Mouse (Mus musculus) testis, adult 2 months (tissue): ENCODE data around the gene Pitpna. TPM values are rescaled to one million over a fixed set of nuclear protein-coding genes. Genes with fewer than 3 reads are reported as not detected.

Experiments
- H3K27ac ChIP-seq: fragments of 200-500 bp; 2 replicates; pipeline ENCODE4 v1.5.1; 2012; ENCODE audit warnings: low read depth, low read length; ENCODE audit not compliant: control insufficient read depth, insufficient read depth
- H3K27me3 ChIP-seq: fragments of 200-500 bp; 2 replicates; pipeline ENCODE4 v1.6.1; 2012; ENCODE audit warnings: mild to moderate bottlenecking, low read length, moderate library complexity; ENCODE audit not compliant: control insufficient read depth, insufficient read depth
- H3K36me3 ChIP-seq: fragments of 200-500 bp; 2 replicates; pipeline ENCODE4 v1.6.1; 2012; ENCODE audit warnings: mild to moderate bottlenecking, low read length; ENCODE audit not compliant: control insufficient read depth, insufficient read depth
- H3K4me1 ChIP-seq: fragments of 200-500 bp; 2 replicates; pipeline ENCODE4 v1.6.1; 2012; ENCODE audit warnings: low read length; ENCODE audit not compliant: control insufficient read depth, insufficient read depth
- H3K4me3 ChIP-seq: fragments of 200-500 bp; 2 replicates; pipeline ENCODE4 v1.5.1; 2012; ENCODE audit warnings: low read depth, mild to moderate bottlenecking, low read length, moderate library complexity, mixed read lengths; ENCODE audit not compliant: control insufficient read depth
- CTCF ChIP-seq: fragments of 200-500 bp; IDR thresholded peaks from 2 replicates; pipeline ENCODE4 v1.5.1; 2012; ENCODE audit warnings: low read depth, mild to moderate bottlenecking, inconsistent platforms, low read length, moderate library complexity; ENCODE audit not compliant: control insufficient read depth, insufficient read depth, insufficient replicate concordance
- POLR2A ChIP-seq: fragments of 200-500 bp; IDR thresholded peaks from 2 replicates; pipeline ENCODE4 v1.6.1; 2012; ENCODE audit warnings: low read depth, mild to moderate bottlenecking, inconsistent platforms, low read length, moderate library complexity; ENCODE audit not compliant: control insufficient read depth
- polyA plus RNA-seq: library from polyadenylated mRNA; depleted of rRNA; stranded (reverse); fragments of >200 nt; gene quantifications from 2 replicates; pipeline ENCODE4 v1.2.3, GENCODE M21; 2012

Pitpna gene
- polyA plus RNA-seq, 1 experiment = 41.3 TPM

DNA sequence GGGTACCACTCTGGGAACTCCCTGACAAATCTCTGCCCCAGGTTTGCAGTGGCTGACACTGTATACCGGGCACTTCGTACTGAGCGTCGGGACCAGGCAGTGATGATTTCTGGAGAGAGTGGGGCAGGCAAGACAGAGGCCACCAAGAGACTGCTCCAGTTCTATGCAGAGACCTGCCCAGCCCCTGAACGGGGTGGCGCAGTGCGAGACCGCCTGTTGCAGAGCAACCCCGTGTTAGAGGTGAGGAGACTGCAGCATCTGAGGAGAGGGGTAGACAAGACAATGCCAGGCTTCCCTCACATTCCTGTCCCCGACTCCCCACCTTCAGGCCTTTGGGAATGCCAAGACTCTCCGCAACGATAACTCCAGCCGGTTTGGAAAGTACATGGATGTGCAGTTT is 70.4 kb downstream of the Pitpna start:
- TF ChIP-seq POLR2A (no peak), CTCF (no peak)
- H3K36me3 ChIP-seq = peaks cover 1% of the 10 kb centered on the region
- H3K4me3 ChIP-seq = no peak overlapping the region
- H3K4me1 ChIP-seq = peaks cover 35% of the 10 kb centered on the region
- H3K27ac ChIP-seq = no peak overlapping the region
- H3K27me3 ChIP-seq = no peaks in the 10 kb centered on the region

DNA sequence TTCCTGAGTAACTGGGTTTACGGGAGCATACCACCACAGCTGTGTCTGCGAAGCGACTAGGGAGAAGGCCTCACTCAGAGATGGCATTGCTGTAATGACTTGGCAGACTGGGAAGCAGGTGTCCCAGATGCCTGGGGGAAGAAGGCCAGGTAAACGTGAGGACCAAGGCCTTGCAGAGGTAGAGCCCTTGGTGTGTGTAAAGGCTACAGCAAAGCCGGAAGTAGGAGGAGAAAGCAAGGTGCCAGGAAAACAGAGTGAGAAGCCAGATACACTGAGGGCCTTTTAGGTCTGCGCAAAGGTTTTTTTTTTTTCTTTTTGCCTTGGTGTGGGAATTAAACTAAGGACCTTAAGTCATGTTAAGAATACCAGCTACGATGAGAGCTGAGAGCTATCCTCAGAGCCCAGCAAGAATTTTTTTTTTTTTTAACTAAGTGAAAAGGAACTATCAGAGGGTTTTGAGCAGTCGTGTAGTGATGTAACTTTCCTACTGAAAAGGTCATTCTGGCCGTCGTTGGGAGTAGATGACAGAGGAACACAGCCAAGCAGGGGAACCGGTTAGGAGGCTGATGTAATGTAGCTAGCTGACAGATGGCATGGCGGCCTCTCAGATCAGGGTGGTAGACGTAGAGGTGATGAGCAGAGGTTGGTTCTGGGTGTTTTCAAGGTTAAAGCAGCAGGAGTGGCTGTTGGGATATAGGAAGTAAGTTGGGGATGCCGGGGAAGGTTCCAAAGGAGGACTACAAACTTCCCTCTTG is 71.3 kb downstream of the Pitpna start:
- Histone ChIP-seq H3K27ac (no peak overlapping the region), H3K27me3 (no peaks in the 10 kb centered on the region), H3K4me1 (peaks cover 29% of the 10 kb centered on the region), H3K4me3 (no peak overlapping the region), H3K36me3 (peaks cover 1% of the 10 kb centered on the region)
- TF ChIP-seq CTCF (no peak), POLR2A (no peak)

- H3K36me3 ChIP-seq = peaks cover 1% of the 10 kb centered on the region
Measured at GRCm38 (mm10) chr11:75660081-75660590, 72.2 kb downstream of the Pitpna start.

DNA sequence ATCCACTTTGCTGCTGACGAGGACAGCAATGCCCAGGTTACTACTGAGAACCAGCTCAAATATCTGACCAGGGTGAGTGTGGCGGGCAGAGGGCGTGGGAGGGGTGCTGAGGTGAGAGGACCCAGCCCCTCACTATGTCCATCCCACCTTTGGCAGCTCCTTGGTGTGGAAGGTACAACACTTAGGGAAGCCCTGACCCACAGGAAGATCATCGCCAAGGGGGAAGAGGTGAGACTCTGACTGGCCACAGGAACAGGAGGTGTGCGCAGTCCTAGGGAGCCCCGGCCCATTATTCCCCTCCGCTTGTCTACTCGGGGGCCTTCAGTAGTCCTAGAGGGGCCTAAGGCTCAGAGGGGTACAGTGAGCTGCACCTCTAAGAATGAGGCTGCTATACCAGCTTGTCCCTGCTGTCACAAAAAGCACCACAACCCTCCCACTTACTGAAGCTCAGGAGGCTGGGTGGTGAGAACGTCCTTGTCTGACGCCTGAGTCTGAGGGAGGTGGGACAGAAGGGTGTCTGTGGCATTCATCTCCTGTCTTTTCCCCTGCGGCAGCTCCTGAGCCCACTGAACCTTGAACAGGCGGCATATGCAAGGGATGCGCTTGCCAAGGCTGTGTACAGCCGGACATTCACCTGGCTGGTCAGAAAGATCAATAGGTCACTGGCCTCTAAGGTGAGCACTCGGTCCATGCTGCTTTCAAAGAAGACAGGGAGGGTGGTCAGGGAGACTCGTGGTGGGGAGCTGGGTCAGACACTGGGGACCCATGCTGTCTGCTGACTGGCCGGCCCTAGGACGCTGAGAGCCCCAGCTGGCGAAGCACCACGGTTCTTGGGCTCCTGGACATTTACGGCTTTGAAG is 73.3 kb downstream of the Pitpna start:
- Histone ChIP-seq H3K36me3 (peaks cover 1% of the 10 kb centered on the region), H3K4me3 (no peak overlapping the region), H3K4me1 (peaks cover 12% of the 10 kb centered on the region), H3K27ac (no peak overlapping the region), H3K27me3 (no peaks in the 10 kb centered on the region)
- TF ChIP-seq POLR2A (no peak), CTCF (no peak)

More at GRCm38 (mm10) chr11:75660081-75660590, 72.2 kb downstream of the Pitpna start:
- Histone ChIP-seq H3K27me3 (no peaks in the 10 kb centered on the region), H3K4me3 (no peak overlapping the region), H3K4me1 (peaks cover 20% of the 10 kb centered on the region), H3K27ac (no peak overlapping the region)
- TF ChIP-seq CTCF = no peak
- no peak for TF ChIP-seq POLR2A

DNA sequence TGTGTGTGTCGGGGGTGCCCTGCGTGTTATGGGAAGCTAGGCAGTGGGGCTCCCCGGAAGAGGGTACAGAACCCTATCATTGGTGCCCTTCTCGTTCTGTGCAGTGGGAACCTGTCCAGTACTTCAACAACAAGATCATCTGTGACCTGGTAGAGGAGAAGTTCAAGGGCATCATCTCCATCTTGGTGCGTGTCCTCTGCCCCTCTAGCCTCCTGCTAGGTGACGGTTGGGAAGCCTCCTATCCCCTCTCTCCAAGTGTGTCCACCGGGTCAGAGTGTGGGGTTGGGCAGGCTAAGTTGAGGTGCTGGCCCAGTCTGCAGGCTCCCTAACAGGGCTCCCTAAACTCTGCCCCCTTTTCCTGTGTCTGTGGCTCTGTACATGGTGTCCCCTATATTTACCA is 74.2 kb downstream of the Pitpna start:
- Histone ChIP-seq H3K36me3 (peaks cover 1% of the 10 kb centered on the region), H3K4me1 (peaks cover 4% of the 10 kb centered on the region), H3K27me3 (no peaks in the 10 kb centered on the region), H3K27ac (no peak overlapping the region), H3K4me3 (no peak overlapping the region)
- no peak for TF ChIP-seq POLR2A

GRCm38 (mm10) chr11:75666296-75666695 is 78.4 kb downstream of the Pitpna start:
- Histone ChIP-seq H3K36me3 (peaks cover 4% of the 10 kb centered on the region), H3K4me3 (no peak overlapping the region), H3K4me1 (peaks cover 5% of the 10 kb centered on the region), H3K27me3 (no peaks in the 10 kb centered on the region), H3K27ac (no peak overlapping the region)
- TF ChIP-seq POLR2A = no peak
- TF ChIP-seq CTCF = no peak

GRCm38 (mm10) chr11:75668621-75669020 is 80.7 kb downstream of the Pitpna start:
- Histone ChIP-seq H3K36me3 (peaks cover 6% of the 10 kb centered on the region), H3K27me3 (no peaks in the 10 kb centered on the region), H3K4me1 (peaks cover 5% of the 10 kb centered on the region), H3K27ac (no peak overlapping the region), H3K4me3 (peak overlapping the region; percentile 52)
- no peak for TF ChIP-seq POLR2A
- TF ChIP-seq CTCF = no peak
